Mouse (Mus musculus): ENCODE measurements around the gene Jak1. TPM values are rescaled to one million over a fixed set of nuclear protein-coding genes. Genes with fewer than 3 reads are reported as not detected.
A peak's percentile ranks its signal among the peaks of the same experiment; 100 is the strongest.

Jak1 gene
- total RNA-seq, 2 experiments from 2014 or later = 118 to 121 TPM

DNA sequence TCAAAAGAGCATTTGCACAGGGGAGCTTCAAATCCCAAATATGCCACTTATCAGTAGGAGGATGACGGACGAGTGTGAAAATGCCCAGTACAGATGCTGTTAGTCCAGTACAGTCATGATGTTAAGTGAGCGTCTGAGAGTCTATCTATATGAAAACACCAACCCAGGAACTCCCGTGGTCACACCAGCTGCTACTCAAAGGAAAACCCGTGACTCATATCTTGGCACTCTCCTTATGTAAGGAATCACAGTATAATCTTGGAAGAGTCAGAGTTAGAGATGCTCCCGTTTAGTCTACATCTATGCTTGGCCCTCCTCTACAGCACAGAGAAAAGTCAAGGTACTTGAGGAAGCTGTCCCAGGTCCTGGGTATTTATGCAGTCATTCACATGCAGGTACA lies 106.8 kb downstream of the Jak1 start:
- no peak for DNase-seq (ENCODE audit: extremely low spot score in 1 of 2, low spot score in 1 of 2)

DNA sequence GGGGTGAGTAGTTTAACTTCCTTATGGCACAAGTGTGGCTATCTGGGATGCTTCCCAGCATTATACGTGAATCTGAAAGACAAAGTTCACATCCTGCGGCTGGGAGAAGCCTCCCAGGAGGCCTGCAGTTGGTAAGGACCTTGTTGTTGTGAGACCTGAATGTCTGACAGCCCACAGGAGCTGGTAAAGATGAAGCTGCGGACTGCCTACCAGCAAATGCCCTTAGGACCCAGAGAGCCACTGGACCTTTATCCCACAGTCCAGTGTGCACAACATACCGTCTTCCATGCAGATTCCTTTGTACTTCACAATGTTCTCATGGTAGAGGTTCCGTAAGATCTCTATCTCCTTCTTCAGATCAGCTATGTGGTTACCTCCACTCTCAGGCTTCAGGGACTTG lies 107.6 kb downstream of the Jak1 start:
- no peak for DNase-seq (ENCODE audit: extremely low spot score in 1 of 2, low spot score in 1 of 2)

GRCm38 (mm10) chr4:101155541-101155940 lies 109.5 kb downstream of the Jak1 start:
- no peak for DNase-seq (ENCODE audit: extremely low spot score in 1 of 2, low spot score in 1 of 2)

GRCm38 (mm10) chr4:101146891-101147655 lies 118.0 kb downstream of the Jak1 start:
- DNase-seq (ENCODE audit: extremely low spot score in 1 of 2, low spot score in 1 of 2) = no peak

GRCm38 (mm10) chr4:101146047-101146745 lies 118.9 kb downstream of the Jak1 start:
- DNase-seq (ENCODE audit: extremely low spot score in 1 of 2, low spot score in 1 of 2) = peak; percentile 41 to 67

DNA sequence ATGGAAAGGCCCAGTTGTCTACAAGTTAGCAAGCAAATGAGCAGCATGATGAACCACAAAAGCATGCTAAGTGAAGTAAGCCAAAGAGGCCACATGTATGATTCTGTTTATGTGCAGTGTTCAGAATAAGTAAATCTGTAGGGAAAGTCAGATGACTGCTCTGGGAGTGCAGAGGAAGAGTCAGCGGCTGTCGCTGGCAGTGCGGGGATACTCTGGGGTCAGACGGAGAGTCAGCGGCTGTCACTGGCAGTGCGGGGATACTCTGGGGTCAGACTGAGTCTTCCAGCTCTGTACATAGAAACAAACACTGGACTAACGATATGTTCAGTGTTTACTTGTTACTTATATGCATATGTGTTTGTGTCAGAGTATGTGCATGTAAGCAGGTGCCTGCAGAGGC lies 120.3 kb downstream of the Jak1 start:
- DNase-seq (ENCODE audit: extremely low spot score in 1 of 2, low spot score in 1 of 2) = no peak

DNA sequence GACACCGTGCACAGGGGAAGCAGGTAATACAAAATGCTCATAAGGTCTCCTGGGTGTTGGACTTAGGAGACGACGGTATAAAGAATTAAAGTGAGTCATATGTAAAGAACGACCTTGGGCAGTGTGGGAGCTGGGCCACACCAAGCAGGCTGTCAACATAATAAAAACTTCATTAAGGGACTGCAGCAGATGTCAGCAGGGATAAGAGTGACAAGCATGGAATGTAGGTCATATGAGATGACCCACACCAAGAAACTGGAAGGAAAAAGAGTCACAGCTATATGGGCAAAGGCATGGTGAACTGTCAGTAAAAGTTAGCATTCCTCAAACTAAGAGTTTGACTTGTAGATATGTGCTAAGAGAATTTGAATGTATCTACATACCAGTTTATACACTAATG lies 120.7 kb downstream of the Jak1 start:
- DNase-seq (ENCODE audit: extremely low spot score in 1 of 2, low spot score in 1 of 2) = no peak

GRCm38 (mm10) chr4:101143901-101144300 lies 121.2 kb downstream of the Jak1 start:
- no peak for DNase-seq (ENCODE audit: extremely low spot score in 1 of 2, low spot score in 1 of 2)

- DNase-seq (ENCODE audit: extremely low spot score in 1 of 2, low spot score in 1 of 2) = no peak
These were observed 123.3 kb downstream of the Jak1 start for GRCm38 (mm10) chr4:101141768-101142167.

GRCm38 (mm10) chr4:101137975-101138374 lies 127.1 kb downstream of the Jak1 start:
- DNase-seq (ENCODE audit: extremely low spot score in 1 of 2, low spot score in 1 of 2) = no peak

DNA sequence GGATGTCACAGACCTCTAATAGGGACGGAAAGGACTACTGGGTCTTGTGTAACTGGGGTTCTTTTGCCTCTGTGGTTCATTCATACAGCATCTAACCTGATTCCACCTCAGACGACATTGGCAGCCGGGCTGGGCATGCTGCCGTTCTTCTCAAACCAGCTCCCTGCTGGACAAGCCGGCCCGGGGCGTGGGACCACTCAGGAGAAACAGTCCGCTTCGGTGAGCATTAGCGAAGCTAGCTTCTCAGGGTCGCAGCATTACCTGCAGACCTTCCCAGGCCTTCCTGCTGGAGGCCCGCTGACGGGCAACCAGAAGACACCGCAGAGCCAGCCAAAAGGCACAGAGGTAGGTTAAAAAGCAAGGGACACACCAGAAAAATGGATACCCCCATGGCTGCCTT lies 129.2 kb downstream of the Jak1 start:
- no peak for DNase-seq (ENCODE audit: extremely low spot score in 1 of 2, low spot score in 1 of 2)

DNA sequence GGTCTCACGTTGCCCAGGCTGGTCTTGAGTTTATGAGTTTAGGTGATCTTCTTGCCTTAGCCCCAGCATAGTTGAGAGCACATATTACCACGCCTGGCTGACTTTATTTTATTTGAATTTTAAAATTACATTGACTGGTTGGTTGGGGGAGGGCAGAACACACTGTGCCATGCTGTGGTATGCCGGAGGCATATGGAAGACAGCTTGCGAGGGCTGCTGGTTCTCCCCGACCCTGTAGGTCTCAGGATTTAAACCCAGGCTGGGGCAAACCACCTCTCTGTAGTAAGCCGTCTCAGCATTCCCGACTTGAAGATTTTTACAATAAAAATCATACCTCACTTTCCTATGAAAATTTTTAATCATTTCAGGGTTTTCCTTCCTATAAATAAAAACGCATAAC lies 130.1 kb downstream of the Jak1 start:
- DNase-seq (ENCODE audit: extremely low spot score in 1 of 2, low spot score in 1 of 2) = no peak

GRCm38 (mm10) chr4:101121002-101121401 lies 144.1 kb downstream of the Jak1 start:
- DNase-seq (ENCODE audit: extremely low spot score in 1 of 2, low spot score in 1 of 2) = no peak

GRCm38 (mm10) chr4:101107122-101107521 lies 158.0 kb downstream of the Jak1 start:
- DNase-seq (ENCODE audit: extremely low spot score in 1 of 2, low spot score in 1 of 2) = no peak

Other genes with a start within 250 kb of the Jak1 start
- not detected for gene Gm10577, start 244.6 kb downstream of the Jak1 start, total RNA-seq (2021)
- gene Raver2, start 196.3 kb downstream of the Jak1 start, total RNA-seq (2021) = 10 to 100 TPM; 45.1 to 52.3 TPM
- 10 to 100 TPM; 61.7 to 81.2 TPM for gene Ak4, start 154.0 kb upstream of the Jak1 start, total RNA-seq (2021)
- 100 to 1,000 TPM; 317 to 331 TPM for gene Dnajc6, start 231.4 kb upstream of the Jak1 start, total RNA-seq (2021)